Mouse (Mus musculus): Measurements from ENCODE around the gene Ppfibp1.

GRCm38 (mm10) chr6:146888660-146889490, 588 bp downstream of the Ppfibp1 start:
- TF ChIP-seq CTCF (IDR thresholded peaks at IDR 0.05; ENCODE audit: low read depth, low read length) (no peak), POLR2A (IDR thresholded peaks at IDR 0.05; ENCODE audit: insufficient read depth, low read length) (no peak)
